Mouse (Mus musculus) hindbrain, embryonic 15.5 days (tissue): ENCODE measurements around the gene Tecpr2. TPM values are rescaled to one million over a fixed set of nuclear protein-coding genes. Genes with fewer than 3 reads are reported as not detected.

Source experiments
- ATAC-seq: fragments of 200-750 bp; cut with Nextera tagmentation; 2 replicates; pipeline ENCODE4 v1.8.0; 2017; ENCODE audit warnings: low read depth, moderate number of reproducible peaks, moderate TSS enrichment; ENCODE audit not compliant: low FRiP score
- H3K27ac ChIP-seq: fragments of 300-500 bp; sonication (generic); replicated peaks from 2 replicates; pipeline ENCODE4 v1.5.1; 2015; ENCODE audit warnings: mild to moderate bottlenecking, inconsistent platforms
- H3K27me3 ChIP-seq: fragments of 300-500 bp; sonication (generic); 2 replicates; pipeline ENCODE4 v1.6.1; 2015; ENCODE audit warnings: control low read depth, inconsistent platforms
- H3K36me3 ChIP-seq: fragments of 300-500 bp; sonication (generic); 2 replicates; pipeline ENCODE4 v1.6.1; 2015; ENCODE audit warnings: control low read depth, inconsistent platforms
- H3K4me1 ChIP-seq: fragments of 300-500 bp; sonication (generic); replicated peaks from 2 replicates; pipeline ENCODE4 v1.6.1; 2015; ENCODE audit warnings: control low read depth, inconsistent platforms
- H3K4me2 ChIP-seq: fragments of 300-500 bp; sonication (generic); 2 replicates; pipeline ENCODE4 v1.6.1; 2015; ENCODE audit warnings: moderate library complexity, mild to moderate bottlenecking, inconsistent platforms
- H3K4me3 ChIP-seq: fragments of 300-500 bp; sonication (generic); 2 replicates; pipeline ENCODE4 v1.5.1; 2015; ENCODE audit warnings: mild to moderate bottlenecking, inconsistent platforms
- H3K9ac ChIP-seq: fragments of 300-500 bp; sonication (generic); 2 replicates; pipeline ENCODE4 v1.6.1; 2015; ENCODE audit warnings: inconsistent platforms
- H3K9me3 ChIP-seq: fragments of 300-500 bp; sonication (generic); 2 replicates; pipeline ENCODE4 v1.6.1; 2016; ENCODE audit warnings: control low read depth, inconsistent platforms
- WGBS: fragments of 180-500 bp; shearing (Covaris S2); methylation state at CpG from one replicate; pipeline ENCODE4 v1.1.7; 2015; 5-methylcytosine and 5-hydroxymethylcytosine counted together
- polyA plus RNA-seq: library from polyadenylated mRNA; unstranded; fragments of >200 nt; fragmentation: Nextera tagmentation; extraction: Ambion mirVana; gene quantifications from 2 replicates; pipeline ENCODE4 v1.2.1, GENCODE M21; 2015

Gene Tecpr2
- polyA plus RNA-seq, 1 experiment from 2014 or later: 7.3 TPM

- Histone ChIP-seq H3K4me3 (no peak overlapping the region), H3K4me2 (no peak overlapping the region), H3K36me3 (no peaks in the 10 kb centered on the region), H3K27me3 (no peaks in the 10 kb centered on the region), H3K4me1 (no peaks in the 10 kb centered on the region), H3K9ac (no peak overlapping the region), H3K27ac (no peak overlapping the region), H3K9me3 (no peaks in the 10 kb centered on the region)
- WGBS: 60% methylated on average over 3 of the region's 3 CpGs
- ATAC-seq: no peak
Observed at GRCm38 (mm10) chr12:111021577-111021976, 132.5 kb downstream of the Tecpr2 start.

Other genes starting within 250 kb of the Tecpr2 start
- 0.43 and 0.49 TPM in 2 replicates for gene 1700001K19Rik, start 206.6 kb upstream of the Tecpr2 start, polyA plus RNA-seq
- 1,417 and 1,497 TPM in 2 replicates for gene Hsp90aa1, start 186.5 kb upstream of the Tecpr2 start, polyA plus RNA-seq
- gene Wdr20, start 151.3 kb upstream of the Tecpr2 start, polyA plus RNA-seq: 24.4 and 25.0 TPM in 2 replicates
- 14.0 and 16.0 TPM in 2 replicates for gene Mok, start 48.3 kb upstream of the Tecpr2 start, polyA plus RNA-seq
- gene Zfp839, start 39.0 kb upstream of the Tecpr2 start, polyA plus RNA-seq: 4.4 and 4.8 TPM in 2 replicates
- gene Cinp, start 119 bp upstream of the Tecpr2 start, polyA plus RNA-seq: 83.6 and 85.1 TPM in 2 replicates
- gene Ankrd9, start 89.8 kb downstream of the Tecpr2 start, polyA plus RNA-seq: 10.1 and 10.5 TPM in 2 replicates
- 5.7 and 5.9 TPM in 2 replicates for gene Rcor1, start 150.1 kb downstream of the Tecpr2 start, polyA plus RNA-seq